Mouse (Mus musculus) lung, postnatal 0 days (tissue): ENCODE measurements around the gene Gpm6b. TPM values are rescaled to one million over a fixed set of nuclear protein-coding genes. Genes with fewer than 3 reads are reported as not detected.

Source experiments
- ATAC-seq: fragments of 200-750 bp; cut with Nextera tagmentation; 2 replicates; pipeline ENCODE4 v1.8.0; 2017; ENCODE audit warnings: moderate library complexity
- DNase-seq: peaks from one replicate; pipeline ENCODE4 v3.0.0-alpha.2; 2016; ENCODE audit warnings: low spot score
- H3K27ac ChIP-seq: fragments of 300-500 bp; sonication (generic); 2 replicates; pipeline ENCODE4 v1.5.1; 2014; ENCODE audit warnings: antibody characterized with exemption, mild to moderate bottlenecking, low read length, mixed read lengths
- H3K27me3 ChIP-seq: fragments of 300-500 bp; sonication (generic); replicated peaks from 2 replicates; pipeline ENCODE4 v1.6.1; 2014; ENCODE audit warnings: low read length, mixed read lengths; ENCODE audit not compliant: insufficient read depth
- H3K36me3 ChIP-seq: fragments of 300-500 bp; sonication (generic); 2 replicates; pipeline ENCODE4 v1.6.1; 2014; ENCODE audit warnings: low read length, mixed read lengths; ENCODE audit not compliant: insufficient read depth
- H3K4me1 ChIP-seq: fragments of 300-500 bp; sonication (generic); 2 replicates; pipeline ENCODE4 v1.6.1; 2014; ENCODE audit warnings: antibody characterized with exemption, low read depth, low read length, mixed read lengths; ENCODE audit not compliant: insufficient read depth
- H3K4me2 ChIP-seq: fragments of 300-500 bp; sonication (generic); replicated peaks from 2 replicates; pipeline ENCODE4 v1.6.1; 2014; ENCODE audit warnings: low read depth, mild to moderate bottlenecking, low read length, moderate library complexity, mixed read lengths
- H3K4me3 ChIP-seq: fragments of 300-500 bp; sonication (generic); 2 replicates; pipeline ENCODE4 v1.5.1; 2014; ENCODE audit warnings: low read depth, low read length
- H3K9ac ChIP-seq: fragments of 300-500 bp; sonication (generic); replicated peaks from 2 replicates; pipeline ENCODE4 v1.6.1; 2014; ENCODE audit warnings: low read depth, mild to moderate bottlenecking
- H3K9me3 ChIP-seq: fragments of 300-500 bp; sonication (generic); 2 replicates; pipeline ENCODE4 v1.6.1; 2016; ENCODE audit warnings: low read length, mixed read lengths
- CTCF ChIP-seq: IDR thresholded peaks from 2 replicates; pipeline ENCODE4 v1.5.1; 2016; ENCODE audit warnings: antibody characterized with exemption, mild to moderate bottlenecking
- EP300 ChIP-seq: IDR thresholded peaks from 2 replicates; pipeline ENCODE4 v1.6.1; 2016; ENCODE audit warnings: antibody characterized with exemption, mild to moderate bottlenecking, control low read depth
- WGBS: fragments of 180-500 bp; shearing (Covaris S2); extraction: QIAGEN DNeasy Blood & Tissue Kit; methylation state at CpG from one replicate; pipeline ENCODE4 v1.1.7; 2014; 5-methylcytosine and 5-hydroxymethylcytosine counted together
- polyA plus RNA-seq: library from polyadenylated mRNA; unstranded; fragments of >200 nt; fragmentation: Nextera tagmentation; extraction: Ambion mirVana; gene quantifications from 2 replicates; pipeline ENCODE4 v1.2.1, GENCODE M21; 2015

Gpm6b gene
- polyA plus RNA-seq, 1 experiment from 2014 or later: 42.4 TPM

GRCm38 (mm10) chrX:166328904-166329451 is 90.3 kb downstream of the Gpm6b start:
- Histone ChIP-seq H3K27me3 (no peaks in the 10 kb centered on the region), H3K4me3 (no peak overlapping the region), H3K9ac (no peak overlapping the region), H3K27ac (no peak overlapping the region), H3K4me2 (no peak overlapping the region), H3K9me3 (no peaks in the 10 kb centered on the region), H3K36me3 (no peaks in the 10 kb centered on the region), H3K4me1 (no peaks in the 10 kb centered on the region)
- TF ChIP-seq CTCF: no peak
- TF ChIP-seq EP300: no peak
- ATAC-seq (0 out of 2 replicates have a peak, but pooled peaks have one; percentile 30), DNase-seq (no peak)
- 31% methylated on average over 9 of the region's 9 CpGs for WGBS

- DNase-seq (no peak), ATAC-seq (no peak)
- H3K4me2 ChIP-seq: no peak overlapping the region
- no peak for TF ChIP-seq EP300
- H3K4me1 ChIP-seq: no peaks in the 10 kb centered on the region
- no peaks in the 10 kb centered on the region for H3K27me3 ChIP-seq
- H3K9ac ChIP-seq: no peak overlapping the region
- no peaks in the 10 kb centered on the region for H3K9me3 ChIP-seq
- no peaks in the 10 kb centered on the region for H3K36me3 ChIP-seq
- H3K27ac ChIP-seq: no peak overlapping the region
- 83% methylated on average over 6 of the region's 6 CpGs for WGBS
- H3K4me3 ChIP-seq: no peak overlapping the region
Measured at GRCm38 (mm10) chrX:166334516-166335136, 95.9 kb downstream of the Gpm6b start.

GRCm38 (mm10) chrX:166338353-166338752 is 99.6 kb downstream of the Gpm6b start:
- TF ChIP-seq CTCF (no peak), EP300 (no peak)

GRCm38 (mm10) chrX:166338784-166339520 is 100.2 kb downstream of the Gpm6b start:
- no peak for ATAC-seq
- Histone ChIP-seq H3K9me3 (no peaks in the 10 kb centered on the region), H3K9ac (no peak overlapping the region), H3K27ac (no peak overlapping the region), H3K4me2 (no peak overlapping the region), H3K27me3 (no peaks in the 10 kb centered on the region), H3K4me1 (no peaks in the 10 kb centered on the region), H3K4me3 (no peak overlapping the region), H3K36me3 (no peaks in the 10 kb centered on the region)
- DNase-seq: no peak
- TF ChIP-seq EP300 (no peak), CTCF (no peak)
- 89% methylated on average over 9 of the region's 9 CpGs for WGBS

More at GRCm38 (mm10) chrX:166338353-166338752, 99.6 kb downstream of the Gpm6b start:
- Histone ChIP-seq H3K4me3 (no peak overlapping the region), H3K36me3 (no peaks in the 10 kb centered on the region), H3K27ac (no peak overlapping the region), H3K4me2 (no peak overlapping the region), H3K27me3 (no peaks in the 10 kb centered on the region), H3K4me1 (no peaks in the 10 kb centered on the region), H3K9ac (no peak overlapping the region), H3K9me3 (no peaks in the 10 kb centered on the region)
- no peak for ATAC-seq
- DNase-seq: no peak
- 88% methylated on average over 4 of the region's 5 CpGs for WGBS

- no peaks in the 10 kb centered on the region for H3K4me1 ChIP-seq
- DNase-seq (no peak), ATAC-seq (no peak)
- 68% methylated on average over 4 of the region's 4 CpGs for WGBS
- TF ChIP-seq EP300: no peak
- no peak for TF ChIP-seq CTCF
- no peaks in the 10 kb centered on the region for H3K9me3 ChIP-seq
- no peak overlapping the region for H3K9ac ChIP-seq
- H3K36me3 ChIP-seq: no peaks in the 10 kb centered on the region
- H3K27ac ChIP-seq: no peak overlapping the region
- no peak overlapping the region for H3K4me2 ChIP-seq
- no peak overlapping the region for H3K4me3 ChIP-seq
- no peaks in the 10 kb centered on the region for H3K27me3 ChIP-seq
Measured at GRCm38 (mm10) chrX:166339911-166340310, 101.2 kb downstream of the Gpm6b start.

GRCm38 (mm10) chrX:166341795-166342194 is 103.1 kb downstream of the Gpm6b start:
- H3K36me3 ChIP-seq: no peaks in the 10 kb centered on the region
- no peak overlapping the region for H3K27ac ChIP-seq
- no peak overlapping the region for H3K9ac ChIP-seq
- 72% methylated on average over 6 of the region's 6 CpGs for WGBS
- H3K4me2 ChIP-seq: no peak overlapping the region
- H3K9me3 ChIP-seq: no peaks in the 10 kb centered on the region
- no peak overlapping the region for H3K4me3 ChIP-seq
- H3K4me1 ChIP-seq: no peaks in the 10 kb centered on the region
- H3K27me3 ChIP-seq: no peaks in the 10 kb centered on the region
- DNase-seq (no peak), ATAC-seq (no peak)
- TF ChIP-seq CTCF (no peak), EP300 (no peak)
